Mouse (Mus musculus) kidney, embryonic 16.5 days (tissue): ENCODE results near the gene Lcn12. TPM values are rescaled to one million over a fixed set of nuclear protein-coding genes. Genes with fewer than 3 reads are reported as not detected.

Experiments
- ATAC-seq: fragments of 200-750 bp; cut with Nextera tagmentation; 2 replicates; pipeline ENCODE4 v1.8.0; 2017; ENCODE audit warnings: moderate TSS enrichment; ENCODE audit not compliant: low FRiP score, low TSS enrichment
- H3K27ac ChIP-seq: fragments of 300-500 bp; sonication (generic); 2 replicates; pipeline ENCODE4 v1.5.1; 2014; ENCODE audit warnings: low read length
- H3K27me3 ChIP-seq: fragments of 300-500 bp; sonication (generic); 2 replicates; pipeline ENCODE4 v1.6.1; 2014; ENCODE audit warnings: low read length, control low read depth, mixed read lengths; ENCODE audit not compliant: insufficient read depth
- H3K36me3 ChIP-seq: fragments of 300-500 bp; sonication (generic); 2 replicates; pipeline ENCODE4 v1.6.1; 2014; ENCODE audit warnings: low read length, control low read depth, mixed read lengths; ENCODE audit not compliant: insufficient read depth
- H3K4me1 ChIP-seq: fragments of 300-500 bp; sonication (generic); 2 replicates; pipeline ENCODE4 v1.6.1; 2014; ENCODE audit warnings: low read length, control low read depth, mixed read lengths; ENCODE audit not compliant: insufficient read depth
- H3K4me2 ChIP-seq: fragments of 300-500 bp; sonication (generic); replicated peaks from 2 replicates; pipeline ENCODE4 v1.6.1; 2014; ENCODE audit warnings: low read depth, low read length
- H3K4me3 ChIP-seq: fragments of 300-500 bp; sonication (generic); 2 replicates; pipeline ENCODE4 v1.5.1; 2014; ENCODE audit warnings: mild to moderate bottlenecking, low read length
- H3K9ac ChIP-seq: fragments of 300-500 bp; sonication (generic); replicated peaks from 2 replicates; pipeline ENCODE4 v1.6.1; 2014; ENCODE audit warnings: low read length
- H3K9me3 ChIP-seq: fragments of 300-500 bp; sonication (generic); 2 replicates; pipeline ENCODE4 v1.6.1; 2016; ENCODE audit warnings: low read length, control low read depth
- WGBS: fragments of 180-500 bp; shearing (Covaris S2); extraction: QIAGEN DNeasy Blood & Tissue Kit; methylation state at CpG from one replicate; pipeline ENCODE4 v1.1.7; 2014; 5-methylcytosine and 5-hydroxymethylcytosine counted together
- polyA plus RNA-seq: library from polyadenylated mRNA; unstranded; fragments of >200 nt; fragmentation: Nextera tagmentation; extraction: Ambion mirVana; gene quantifications from 2 replicates; pipeline ENCODE4 v1.2.1, GENCODE M21; 2015

Lcn12 gene
- polyA plus RNA-seq, 1 experiment from 2014 or later: not detected

GRCm38 (mm10) chr2:25497846-25498575 is 4.3 kb upstream of the Lcn12 start:
- H3K27me3 ChIP-seq: no peaks in the 10 kb centered on the region
- H3K27ac ChIP-seq: peak overlapping the region; percentile 51
- H3K36me3 ChIP-seq: peaks cover 2% of the 10 kb centered on the region
- no peak overlapping the region for H3K4me3 ChIP-seq
- no peak overlapping the region for H3K4me2 ChIP-seq
- no peaks in the 10 kb centered on the region for H3K9me3 ChIP-seq
- H3K9ac ChIP-seq: no peak overlapping the region
- WGBS: 44% methylated on average over 6 of the region's 6 CpGs
- peaks cover 14% of the 10 kb centered on the region for H3K4me1 ChIP-seq
- ATAC-seq: no peak

GRCm38 (mm10) chr2:25496462-25496861 is 2.8 kb upstream of the Lcn12 start:
- H3K27me3 ChIP-seq: no peaks in the 10 kb centered on the region
- no peak overlapping the region for H3K9ac ChIP-seq
- H3K27ac ChIP-seq: no peak overlapping the region
- H3K4me2 ChIP-seq: no peak overlapping the region
- peaks cover 6% of the 10 kb centered on the region for H3K4me1 ChIP-seq
- WGBS: 46% methylated on average over 4 of the region's 4 CpGs
- H3K36me3 ChIP-seq: no peaks in the 10 kb centered on the region
- no peaks in the 10 kb centered on the region for H3K9me3 ChIP-seq
- no peak overlapping the region for H3K4me3 ChIP-seq
- no peak for ATAC-seq

- no peak for ATAC-seq
- no peaks in the 10 kb centered on the region for H3K27me3 ChIP-seq
- WGBS: 80% methylated on average over 5 of the region's 5 CpGs
- no peaks in the 10 kb centered on the region for H3K36me3 ChIP-seq
- H3K4me2 ChIP-seq: no peak overlapping the region
- no peak overlapping the region for H3K4me3 ChIP-seq
- no peaks in the 10 kb centered on the region for H3K9me3 ChIP-seq
- no peak overlapping the region for H3K27ac ChIP-seq
- H3K9ac ChIP-seq: no peak overlapping the region
- no peaks in the 10 kb centered on the region for H3K4me1 ChIP-seq
These were observed 723 bp downstream of the Lcn12 start for GRCm38 (mm10) chr2:25492988-25493387.

GRCm38 (mm10) chr2:25488671-25489068 is 5.0 kb downstream of the Lcn12 start:
- no peak overlapping the region for H3K4me2 ChIP-seq
- 80% methylated on average over 7 of the region's 7 CpGs for WGBS

GRCm38 (mm10) chr2:25487965-25488670 is 5.6 kb downstream of the Lcn12 start:
- H3K9ac ChIP-seq: no peak overlapping the region
- H3K4me2 ChIP-seq: no peak overlapping the region
- 74% methylated on average over 6 of the region's 6 CpGs for WGBS
- H3K9me3 ChIP-seq: no peaks in the 10 kb centered on the region
- no peak overlapping the region for H3K27ac ChIP-seq
- H3K4me3 ChIP-seq: no peak overlapping the region
- ATAC-seq: 0 out of 2 replicates have a peak, but pooled peaks have one; percentile 32
- H3K27me3 ChIP-seq: no peaks in the 10 kb centered on the region
- no peaks in the 10 kb centered on the region for H3K4me1 ChIP-seq
- no peaks in the 10 kb centered on the region for H3K36me3 ChIP-seq

More at GRCm38 (mm10) chr2:25488671-25489068, 5.0 kb downstream of the Lcn12 start:
- H3K4me1 ChIP-seq: no peaks in the 10 kb centered on the region
- no peak overlapping the region for H3K4me3 ChIP-seq
- no peak overlapping the region for H3K9ac ChIP-seq
- H3K9me3 ChIP-seq: no peaks in the 10 kb centered on the region
- no peak for ATAC-seq
- H3K36me3 ChIP-seq: no peaks in the 10 kb centered on the region
- H3K27me3 ChIP-seq: no peaks in the 10 kb centered on the region
- no peak overlapping the region for H3K27ac ChIP-seq

GRCm38 (mm10) chr2:25484901-25485647 is 8.6 kb downstream of the Lcn12 start:
- ATAC-seq: no peak
- no peaks in the 10 kb centered on the region for H3K9me3 ChIP-seq
- no peak overlapping the region for H3K9ac ChIP-seq
- no peaks in the 10 kb centered on the region for H3K36me3 ChIP-seq
- no peak overlapping the region for H3K4me2 ChIP-seq
- no peaks in the 10 kb centered on the region for H3K4me1 ChIP-seq
- WGBS: 58% methylated on average over 11 of the region's 11 CpGs
- H3K27ac ChIP-seq: no peak overlapping the region
- H3K4me3 ChIP-seq: no peak overlapping the region
- no peaks in the 10 kb centered on the region for H3K27me3 ChIP-seq

- Histone ChIP-seq H3K9me3 (no peaks in the 10 kb centered on the region), H3K36me3 (no peaks in the 10 kb centered on the region), H3K9ac (no peak overlapping the region), H3K27me3 (no peaks in the 10 kb centered on the region), H3K27ac (no peak overlapping the region), H3K4me2 (no peak overlapping the region), H3K4me1 (no peaks in the 10 kb centered on the region), H3K4me3 (no peak overlapping the region)
- WGBS: 26% methylated on average over 7 of the region's 7 CpGs
- ATAC-seq: no peak
These were observed 10.7 kb downstream of the Lcn12 start for GRCm38 (mm10) chr2:25482969-25483368.

- H3K4me2 ChIP-seq: no peak overlapping the region
- H3K27me3 ChIP-seq: no peaks in the 10 kb centered on the region
- H3K36me3 ChIP-seq: no peaks in the 10 kb centered on the region
- ATAC-seq: no peak
- 88% methylated on average over 1 of the region's 1 CpGs for WGBS
- no peak overlapping the region for H3K4me3 ChIP-seq
- no peaks in the 10 kb centered on the region for H3K4me1 ChIP-seq
- H3K9me3 ChIP-seq: no peaks in the 10 kb centered on the region
- H3K27ac ChIP-seq: no peak overlapping the region
- H3K9ac ChIP-seq: no peak overlapping the region
These were observed 13.2 kb downstream of the Lcn12 start for GRCm38 (mm10) chr2:25480541-25480940.

GRCm38 (mm10) chr2:25479551-25480311 is 14.0 kb downstream of the Lcn12 start:
- no peak overlapping the region for H3K4me3 ChIP-seq
- H3K27me3 ChIP-seq: no peaks in the 10 kb centered on the region
- H3K9ac ChIP-seq: no peak overlapping the region
- ATAC-seq: no peak
- H3K4me1 ChIP-seq: no peaks in the 10 kb centered on the region
- H3K4me2 ChIP-seq: no peak overlapping the region
- WGBS: 58% methylated on average over 10 of the region's 10 CpGs
- no peaks in the 10 kb centered on the region for H3K9me3 ChIP-seq
- no peak overlapping the region for H3K27ac ChIP-seq
- no peaks in the 10 kb centered on the region for H3K36me3 ChIP-seq
